Mouse (Mus musculus): ENCODE data around the gene Klrg1.

Gene Klrg1

GRCm38 (mm10) chr6:122282782-122283181 is at the start of gene Klrg1:
Klrg1 (minus strand) TSS chr6:122282882.
- DNase-seq (ENCODE audit: low spot score), result no peak

- no peak for DNase-seq (ENCODE audit: low spot score)
These were observed 42.8 kb upstream of the Klrg1 start for GRCm38 (mm10) chr6:122325361-122325975.

GRCm38 (mm10) chr6:122318726-122319125 is 36.0 kb upstream of the Klrg1 start:
- no peak for DNase-seq (ENCODE audit: low spot score)

- no peak for DNase-seq (ENCODE audit: low spot score)
These were observed 27.6 kb upstream of the Klrg1 start for GRCm38 (mm10) chr6:122310187-122310820.

GRCm38 (mm10) chr6:122309446-122309960 is 26.8 kb upstream of the Klrg1 start:
- DNase-seq (ENCODE audit: low spot score), result no peak

GRCm38 (mm10) chr6:122308505-122309393 is 26.1 kb upstream of the Klrg1 start, which contains the start of gene M6pr:
M6pr (plus strand) TSS chr6:122308720.
- DNase-seq (ENCODE audit: low spot score), result peak; percentile 77

GRCm38 (mm10) chr6:122308136-122308504 is 25.4 kb upstream of the Klrg1 start:
- DNase-seq (ENCODE audit: low spot score), result no peak

- no peak for DNase-seq (ENCODE audit: low spot score)
These were observed 24.0 kb upstream of the Klrg1 start for GRCm38 (mm10) chr6:122306707-122307106.

- no peak for DNase-seq (ENCODE audit: low spot score)
These were observed 22.3 kb upstream of the Klrg1 start for GRCm38 (mm10) chr6:122304790-122305555.

GRCm38 (mm10) chr6:122304355-122304754 is 21.7 kb upstream of the Klrg1 start:
- DNase-seq (ENCODE audit: low spot score), result peak; percentile 71

GRCm38 (mm10) chr6:122303526-122303925 is 20.8 kb upstream of the Klrg1 start:
- no peak for DNase-seq (ENCODE audit: low spot score)

- no peak for DNase-seq (ENCODE audit: low spot score)
These were observed 20.0 kb upstream of the Klrg1 start for GRCm38 (mm10) chr6:122302661-122303060.

GRCm38 (mm10) chr6:122302121-122302520 is 19.4 kb upstream of the Klrg1 start:
- no peak for DNase-seq (ENCODE audit: low spot score)

- no peak for DNase-seq (ENCODE audit: low spot score)
These were observed 17.0 kb upstream of the Klrg1 start for GRCm38 (mm10) chr6:122299621-122300133.

GRCm38 (mm10) chr6:122298223-122298609 is 15.5 kb upstream of the Klrg1 start:
- DNase-seq (ENCODE audit: low spot score), result no peak

GRCm38 (mm10) chr6:122297279-122298222 is 14.9 kb upstream of the Klrg1 start:
- DNase-seq (ENCODE audit: low spot score), result no peak

- no peak for DNase-seq (ENCODE audit: low spot score)
These were observed 14.2 kb upstream of the Klrg1 start for GRCm38 (mm10) chr6:122296918-122297278.

- no peak for DNase-seq (ENCODE audit: low spot score)
These were observed 12.6 kb upstream of the Klrg1 start for GRCm38 (mm10) chr6:122295242-122295641.

- DNase-seq (ENCODE audit: low spot score), result no peak
These were observed 11.6 kb upstream of the Klrg1 start for GRCm38 (mm10) chr6:122294290-122294689.

- no peak for DNase-seq (ENCODE audit: low spot score)
These were observed 11.1 kb upstream of the Klrg1 start for GRCm38 (mm10) chr6:122293796-122294195.

GRCm38 (mm10) chr6:122293121-122293520 is 10.4 kb upstream of the Klrg1 start:
- DNase-seq (ENCODE audit: low spot score), result no peak

Measured in ovary, postnatal 14 days (tissue).